Mouse (Mus musculus) lung, postnatal 0 days (tissue): Measurements from ENCODE around the gene Tmem25. TPM values are rescaled to one million over a fixed set of nuclear protein-coding genes. Genes with fewer than 3 reads are reported as not detected.

ENCODE experiments used
- ATAC-seq: fragments of 200-750 bp; cut with Nextera tagmentation; 2 replicates; pipeline ENCODE4 v1.8.0; 2017; ENCODE audit warnings: moderate library complexity
- DNase-seq: peaks from one replicate; pipeline ENCODE4 v3.0.0-alpha.2; 2016; ENCODE audit warnings: low spot score
- H3K27ac ChIP-seq: fragments of 300-500 bp; sonication (generic); 2 replicates; pipeline ENCODE4 v1.5.1; 2014; ENCODE audit warnings: antibody characterized with exemption, mild to moderate bottlenecking, low read length, mixed read lengths
- H3K27me3 ChIP-seq: fragments of 300-500 bp; sonication (generic); replicated peaks from 2 replicates; pipeline ENCODE4 v1.6.1; 2014; ENCODE audit warnings: low read length, mixed read lengths; ENCODE audit not compliant: insufficient read depth
- H3K36me3 ChIP-seq: fragments of 300-500 bp; sonication (generic); 2 replicates; pipeline ENCODE4 v1.6.1; 2014; ENCODE audit warnings: low read length, mixed read lengths; ENCODE audit not compliant: insufficient read depth
- H3K4me1 ChIP-seq: fragments of 300-500 bp; sonication (generic); 2 replicates; pipeline ENCODE4 v1.6.1; 2014; ENCODE audit warnings: antibody characterized with exemption, low read depth, low read length, mixed read lengths; ENCODE audit not compliant: insufficient read depth
- H3K4me2 ChIP-seq: fragments of 300-500 bp; sonication (generic); replicated peaks from 2 replicates; pipeline ENCODE4 v1.6.1; 2014; ENCODE audit warnings: low read depth, mild to moderate bottlenecking, low read length, moderate library complexity, mixed read lengths
- H3K4me3 ChIP-seq: fragments of 300-500 bp; sonication (generic); 2 replicates; pipeline ENCODE4 v1.5.1; 2014; ENCODE audit warnings: low read depth, low read length
- H3K9ac ChIP-seq: fragments of 300-500 bp; sonication (generic); replicated peaks from 2 replicates; pipeline ENCODE4 v1.6.1; 2014; ENCODE audit warnings: low read depth, mild to moderate bottlenecking
- H3K9me3 ChIP-seq: fragments of 300-500 bp; sonication (generic); 2 replicates; pipeline ENCODE4 v1.6.1; 2016; ENCODE audit warnings: low read length, mixed read lengths
- CTCF ChIP-seq: IDR thresholded peaks from 2 replicates; pipeline ENCODE4 v1.5.1; 2016; ENCODE audit warnings: antibody characterized with exemption, mild to moderate bottlenecking
- EP300 ChIP-seq: IDR thresholded peaks from 2 replicates; pipeline ENCODE4 v1.6.1; 2016; ENCODE audit warnings: antibody characterized with exemption, mild to moderate bottlenecking, control low read depth
- WGBS: fragments of 180-500 bp; shearing (Covaris S2); extraction: QIAGEN DNeasy Blood & Tissue Kit; methylation state at CpG from one replicate; pipeline ENCODE4 v1.1.7; 2014; 5-methylcytosine and 5-hydroxymethylcytosine counted together
- polyA plus RNA-seq: library from polyadenylated mRNA; unstranded; fragments of >200 nt; fragmentation: Nextera tagmentation; extraction: Ambion mirVana; gene quantifications from 2 replicates; pipeline ENCODE4 v1.2.1, GENCODE M21; 2015

Gene Tmem25
- 0.91 and 1.0 TPM in 2 replicates for polyA plus RNA-seq

DNA sequence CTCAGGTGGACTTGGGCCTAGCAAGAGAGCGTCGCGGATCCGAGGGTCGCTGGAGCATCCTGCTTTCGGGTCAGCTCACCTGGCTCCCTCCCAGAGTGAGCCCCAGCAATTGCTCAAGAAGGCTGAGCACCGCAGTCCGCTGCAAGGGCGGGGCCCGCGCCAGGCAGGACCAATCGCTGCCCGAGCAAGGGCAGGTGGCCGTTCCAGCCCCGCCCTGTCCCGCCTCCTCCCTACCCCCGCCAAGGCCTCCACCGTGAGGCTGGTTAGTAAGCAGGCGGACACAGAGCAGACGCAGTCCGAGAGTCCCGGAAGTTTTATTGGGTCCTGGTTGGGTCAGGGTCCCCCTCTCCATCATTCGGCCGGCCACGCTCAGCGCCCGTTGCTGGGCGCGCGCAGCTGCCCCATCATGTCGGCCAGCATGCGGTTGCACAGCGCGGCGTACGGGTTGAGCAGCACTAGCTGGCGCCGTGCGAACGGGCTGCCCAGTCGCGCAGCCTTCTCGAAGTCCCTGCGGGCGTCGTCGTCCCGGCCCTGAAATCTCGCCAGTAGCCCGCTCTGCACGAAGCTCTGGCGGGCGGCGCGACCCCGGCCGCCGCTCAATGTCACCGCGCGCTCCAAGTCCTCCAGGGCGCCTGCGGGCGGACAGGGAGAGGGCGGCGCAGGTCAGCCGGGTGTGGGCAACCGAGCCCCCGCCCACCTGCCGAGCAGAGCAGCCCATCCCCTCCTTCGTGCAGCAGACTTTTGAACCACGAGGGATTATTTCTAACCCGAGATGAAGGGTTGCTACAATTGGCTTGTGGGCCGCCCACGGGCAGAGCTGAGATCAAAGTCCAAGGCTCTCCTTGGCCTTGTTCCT is at the start of gene Tmem25:
Tmem25 (minus strand) TSS at position 206 of the 856 bp plus-strand sequence.
- TF ChIP-seq EP300, result no peak
- TF ChIP-seq CTCF, result no peak
- H3K4me1 ChIP-seq, result peaks cover 4% of the 10 kb centered on the region; the same call in 1 of the 2 replicates
- H3K9ac ChIP-seq, result peak within 1 kb of the TSS; percentile 29; the same call in 1 of the 2 replicates
- H3K27ac ChIP-seq, result peak within 1 kb of the TSS; percentile 51
- DNase-seq, result peak; percentile 85
- H3K27me3 ChIP-seq, result no peaks in the 10 kb centered on the region
- H3K4me2 ChIP-seq, result peak within 1 kb of the TSS; percentile 93
- ATAC-seq, result peak; percentile 92
- peak within 1 kb of the TSS; percentile 51 for H3K4me3 ChIP-seq
- 2% methylated on average over 68 of the region's 75 CpGs for WGBS
- H3K36me3 ChIP-seq, result no peaks in the 10 kb centered on the region
- no peaks in the 10 kb centered on the region for H3K9me3 ChIP-seq

DNA sequence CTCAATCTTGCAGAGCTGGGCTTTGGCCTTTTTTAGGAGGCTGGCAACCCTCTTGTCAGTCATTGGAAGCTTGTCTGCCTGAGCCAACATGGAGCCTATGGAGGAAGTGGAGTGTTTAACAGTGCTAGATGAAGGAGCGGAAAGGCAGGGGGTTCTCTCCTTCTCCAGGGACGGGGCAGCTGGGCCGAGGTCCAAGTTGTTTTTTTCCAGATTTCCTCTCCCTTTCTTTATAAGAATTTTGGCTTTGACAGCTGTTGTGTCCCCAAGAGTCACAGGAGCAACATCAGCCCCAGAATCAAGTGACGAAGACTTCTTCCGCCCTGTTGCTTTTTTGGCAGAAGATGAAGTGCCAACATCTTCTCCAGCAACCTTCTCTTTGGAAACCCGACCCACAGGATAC is 48.3 kb upstream of the Tmem25 start:
- peaks cover 53% of the 10 kb centered on the region for H3K36me3 ChIP-seq
- H3K27ac ChIP-seq, result no peak overlapping the region

DNA sequence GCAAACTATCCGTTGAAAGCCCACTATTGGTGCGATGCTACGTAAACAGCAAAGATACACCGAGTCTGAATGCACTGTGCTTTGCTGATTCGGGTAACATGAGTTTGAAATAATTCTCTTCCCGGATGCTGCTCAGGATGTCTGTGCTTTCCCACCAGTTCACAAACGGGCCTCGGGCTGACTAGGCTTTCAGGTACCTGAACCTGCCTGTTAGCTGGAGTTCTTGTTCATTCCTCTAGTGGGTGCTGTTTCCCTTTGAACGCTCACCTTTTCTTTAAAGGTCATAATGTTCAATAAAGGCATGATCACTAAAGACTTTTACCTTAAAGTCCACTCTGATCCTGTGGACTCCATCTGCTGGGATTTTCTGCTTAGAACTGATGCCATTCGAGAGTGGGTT is 42.1 kb upstream of the Tmem25 start:
- H3K27me3 ChIP-seq, result no peaks in the 10 kb centered on the region
- H3K36me3 ChIP-seq, result peaks cover 54% of the 10 kb centered on the region
- ATAC-seq, result no peak
- DNase-seq, result peak; percentile 21
- H3K9ac ChIP-seq, result no peak overlapping the region
- no peak overlapping the region for H3K4me3 ChIP-seq
- no peak for TF ChIP-seq EP300
- TF ChIP-seq CTCF, result peak; percentile 66
- no peaks in the 10 kb centered on the region for H3K9me3 ChIP-seq
- H3K4me1 ChIP-seq, result no peaks in the 10 kb centered on the region
- WGBS, result 84% methylated on average over 10 of the region's 10 CpGs
- no peak overlapping the region for H3K27ac ChIP-seq
- H3K4me2 ChIP-seq, result no peak overlapping the region

More for the DNA sequence above, 48.3 kb upstream of the Tmem25 start:
- no peak overlapping the region for H3K4me2 ChIP-seq
- 61% methylated on average over 6 of the region's 6 CpGs for WGBS
- no peak overlapping the region for H3K4me3 ChIP-seq
- H3K9me3 ChIP-seq, result no peaks in the 10 kb centered on the region
- no peak overlapping the region for H3K9ac ChIP-seq
- TF ChIP-seq EP300 (no peak), CTCF (no peak)
- ATAC-seq (no peak), DNase-seq (no peak)
- H3K4me1 ChIP-seq, result no peaks in the 10 kb centered on the region
- H3K27me3 ChIP-seq, result no peaks in the 10 kb centered on the region

DNA sequence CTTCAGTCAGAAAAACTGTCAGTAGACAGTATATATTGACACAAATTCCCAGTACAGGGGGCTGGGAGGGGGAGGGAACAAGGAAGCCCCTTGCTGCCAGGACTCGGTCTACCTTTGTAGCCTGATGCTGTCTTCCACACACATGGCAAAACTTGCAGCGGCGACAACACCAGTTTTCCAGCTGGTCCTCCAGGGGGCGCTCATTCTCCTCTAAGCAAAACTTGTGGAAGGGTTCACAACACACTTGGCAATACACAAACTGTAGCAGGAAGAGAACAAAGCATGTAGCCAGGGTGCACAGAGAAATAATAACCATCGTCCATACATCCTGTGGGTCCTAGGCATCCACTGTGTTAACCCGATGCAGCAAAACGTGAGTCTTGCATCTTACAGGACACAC is 37.3 kb upstream of the Tmem25 start:
- peaks cover 45% of the 10 kb centered on the region for H3K36me3 ChIP-seq
- H3K27ac ChIP-seq, result no peak overlapping the region
- ATAC-seq (peak; percentile 40; the same call in 1 of the 2 replicates), DNase-seq (peak; percentile 87)
- no peaks in the 10 kb centered on the region for H3K9me3 ChIP-seq
- H3K4me3 ChIP-seq, result no peak overlapping the region
- H3K4me2 ChIP-seq, result no peak overlapping the region
- WGBS, result 42% methylated on average over 7 of the region's 7 CpGs
- H3K27me3 ChIP-seq, result no peaks in the 10 kb centered on the region
- H3K9ac ChIP-seq, result no peak overlapping the region
- no peaks in the 10 kb centered on the region for H3K4me1 ChIP-seq
- TF ChIP-seq CTCF (peak; percentile 84), EP300 (no peak)

DNA sequence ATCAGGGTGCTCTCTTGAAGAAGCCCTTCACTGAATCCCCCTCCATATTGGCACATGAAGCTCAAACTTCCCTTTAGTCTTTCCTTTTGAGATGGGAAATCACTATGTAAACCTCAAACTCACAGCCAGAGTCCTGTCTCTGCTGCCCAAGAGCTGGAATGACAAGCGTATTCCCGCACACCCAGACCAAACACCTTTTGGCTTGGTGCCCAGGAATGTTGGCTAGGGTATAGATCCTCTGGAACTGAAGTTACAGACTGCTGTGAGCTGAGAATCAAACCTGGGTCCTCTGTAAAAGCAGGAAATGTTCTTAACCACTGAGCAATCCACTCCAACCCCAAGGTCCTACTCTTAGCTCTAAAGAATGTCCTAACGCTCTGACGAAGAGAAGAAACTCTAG is 33.2 kb upstream of the Tmem25 start:
- Histone ChIP-seq H3K27me3 (no peaks in the 10 kb centered on the region), H3K36me3 (peaks cover 38% of the 10 kb centered on the region), H3K9ac (no peak overlapping the region), H3K4me1 (no peaks in the 10 kb centered on the region), H3K4me2 (no peak overlapping the region), H3K4me3 (no peak overlapping the region), H3K27ac (no peak overlapping the region), H3K9me3 (no peaks in the 10 kb centered on the region)
- ATAC-seq (peak; percentile 57; the same call in 1 of the 2 replicates), DNase-seq (no peak)
- WGBS, result 50% methylated on average over 4 of the region's 4 CpGs
- TF ChIP-seq EP300, result no peak
- no peak for TF ChIP-seq CTCF

DNA sequence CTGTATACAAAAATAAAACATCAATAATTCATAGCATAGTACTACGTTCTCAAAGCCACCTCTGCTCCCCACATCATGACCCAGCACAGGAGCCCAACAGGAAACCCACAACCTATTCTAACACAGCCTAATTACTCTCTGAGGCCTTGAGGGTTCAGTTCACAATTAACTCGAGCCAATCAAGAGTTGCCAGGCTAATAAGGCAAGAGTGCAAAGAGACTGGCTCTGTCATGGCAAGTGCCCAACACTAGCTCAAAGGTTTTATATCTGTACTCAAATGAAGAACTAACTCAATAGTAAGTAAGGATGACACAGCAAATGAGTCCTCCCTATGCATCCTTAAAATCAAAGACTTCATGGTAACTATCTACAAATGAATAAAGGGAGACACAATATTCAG is 31.4 kb upstream of the Tmem25 start:
- Histone ChIP-seq H3K27me3 (no peaks in the 10 kb centered on the region), H3K9me3 (no peaks in the 10 kb centered on the region), H3K9ac (no peak overlapping the region), H3K27ac (no peak overlapping the region), H3K4me1 (no peaks in the 10 kb centered on the region), H3K4me2 (no peak overlapping the region), H3K36me3 (peaks cover 40% of the 10 kb centered on the region), H3K4me3 (no peak overlapping the region)
- DNase-seq, result no peak
- WGBS, result 82% methylated on average over 2 of the region's 2 CpGs
- no peak for ATAC-seq
- TF ChIP-seq EP300 (no peak), CTCF (no peak)
